Mouse (Mus musculus): ENCODE measurements around the gene Eef2. TPM values are rescaled to one million over a fixed set of nuclear protein-coding genes. Genes with fewer than 3 reads are reported as not detected.

Gene Eef2
- polyA plus RNA-seq, 1 experiment from 2014 or later, result 509 TPM

DNA sequence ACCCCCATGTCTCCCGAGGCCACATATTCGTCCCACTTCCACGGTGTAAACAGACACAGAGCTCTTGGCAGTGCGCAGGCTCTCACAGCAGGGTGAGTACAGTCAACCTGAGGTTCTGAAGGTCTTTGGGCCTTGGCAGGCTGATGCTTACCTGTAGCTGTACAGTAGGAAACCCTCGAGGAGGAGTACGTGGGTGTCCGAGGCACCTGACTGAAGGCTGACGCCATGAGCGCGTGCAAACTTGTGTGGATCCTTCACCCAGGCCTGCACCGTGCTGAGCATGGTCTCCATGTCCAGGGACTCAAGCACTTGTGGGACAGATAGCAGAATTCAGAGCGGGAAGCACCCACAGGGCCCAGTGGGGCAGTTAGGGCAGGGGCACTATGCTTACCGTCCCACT, 23.7 kb downstream of the Eef2 start:
- WGBS, result 77% methylated on average over 13 of the region's 13 CpGs
- no peaks in the 10 kb centered on the region for H3K36me3 ChIP-seq (ENCODE audit: insufficient read depth, low read length)
- H3K9me3 ChIP-seq (ENCODE audit: low read length), result no peaks in the 10 kb centered on the region
- peaks cover 4% of the 10 kb centered on the region; the same call in 1 of the 2 replicates for H3K27me3 ChIP-seq (replicated peaks; ENCODE audit: insufficient read depth, low read length)
- no peak overlapping the region for H3K27ac ChIP-seq (ENCODE audit: low read length)
- ATAC-seq (no peak), DNase-seq (ENCODE audit: low spot score) (no peak)
- no peak overlapping the region for H3K4me3 ChIP-seq (ENCODE audit: low read depth, low read length)
- H3K9ac ChIP-seq (replicated peaks; ENCODE audit: low read depth), result no peak overlapping the region
- TF ChIP-seq EP300 (IDR thresholded peaks at IDR 0.05), result no peak
- TF ChIP-seq CTCF (IDR thresholded peaks at IDR 0.05), result no peak
- H3K4me2 ChIP-seq (replicated peaks; ENCODE audit: low read depth, low read length), result no peak overlapping the region
- H3K4me1 ChIP-seq (ENCODE audit: insufficient read depth, low read depth, low read length), result no peaks in the 10 kb centered on the region

DNA sequence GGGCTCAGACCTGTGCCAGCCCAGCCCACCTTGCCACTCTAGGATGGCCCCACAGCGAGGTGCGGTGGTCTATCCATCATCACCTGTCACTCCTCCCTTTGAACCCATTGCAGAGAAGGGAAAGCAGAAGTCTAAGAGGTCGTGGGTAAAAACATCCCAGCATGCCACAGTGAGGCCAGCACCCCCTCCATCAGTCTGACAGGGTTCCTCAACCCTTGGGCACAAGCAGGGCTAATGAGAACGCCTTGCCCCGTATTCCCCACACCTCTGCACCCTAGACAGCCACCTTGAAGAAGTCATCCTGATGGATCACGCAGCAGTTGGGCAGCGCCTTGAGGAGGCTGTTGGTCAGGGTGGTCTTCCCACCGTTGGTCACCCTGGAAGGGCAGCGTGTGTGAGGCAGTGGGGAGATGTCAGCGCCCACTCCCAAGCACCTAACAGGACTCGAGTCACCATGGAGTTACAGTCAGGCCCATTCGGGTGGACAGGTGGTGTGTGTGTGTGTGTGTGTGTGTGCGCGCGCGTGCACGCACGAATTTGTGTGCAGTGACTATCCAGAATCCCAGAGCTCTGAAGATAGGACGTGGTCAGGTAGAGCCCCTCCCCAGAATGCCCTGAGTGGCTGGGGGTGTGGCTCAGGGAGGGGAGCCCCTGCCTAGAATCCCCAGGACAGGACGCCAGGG, 24.3 kb downstream of the Eef2 start:
- Histone ChIP-seq H3K4me2 (replicated peaks; ENCODE audit: low read depth, low read length) (no peak overlapping the region), H3K4me1 (ENCODE audit: insufficient read depth, low read depth, low read length) (no peaks in the 10 kb centered on the region)

DNA sequence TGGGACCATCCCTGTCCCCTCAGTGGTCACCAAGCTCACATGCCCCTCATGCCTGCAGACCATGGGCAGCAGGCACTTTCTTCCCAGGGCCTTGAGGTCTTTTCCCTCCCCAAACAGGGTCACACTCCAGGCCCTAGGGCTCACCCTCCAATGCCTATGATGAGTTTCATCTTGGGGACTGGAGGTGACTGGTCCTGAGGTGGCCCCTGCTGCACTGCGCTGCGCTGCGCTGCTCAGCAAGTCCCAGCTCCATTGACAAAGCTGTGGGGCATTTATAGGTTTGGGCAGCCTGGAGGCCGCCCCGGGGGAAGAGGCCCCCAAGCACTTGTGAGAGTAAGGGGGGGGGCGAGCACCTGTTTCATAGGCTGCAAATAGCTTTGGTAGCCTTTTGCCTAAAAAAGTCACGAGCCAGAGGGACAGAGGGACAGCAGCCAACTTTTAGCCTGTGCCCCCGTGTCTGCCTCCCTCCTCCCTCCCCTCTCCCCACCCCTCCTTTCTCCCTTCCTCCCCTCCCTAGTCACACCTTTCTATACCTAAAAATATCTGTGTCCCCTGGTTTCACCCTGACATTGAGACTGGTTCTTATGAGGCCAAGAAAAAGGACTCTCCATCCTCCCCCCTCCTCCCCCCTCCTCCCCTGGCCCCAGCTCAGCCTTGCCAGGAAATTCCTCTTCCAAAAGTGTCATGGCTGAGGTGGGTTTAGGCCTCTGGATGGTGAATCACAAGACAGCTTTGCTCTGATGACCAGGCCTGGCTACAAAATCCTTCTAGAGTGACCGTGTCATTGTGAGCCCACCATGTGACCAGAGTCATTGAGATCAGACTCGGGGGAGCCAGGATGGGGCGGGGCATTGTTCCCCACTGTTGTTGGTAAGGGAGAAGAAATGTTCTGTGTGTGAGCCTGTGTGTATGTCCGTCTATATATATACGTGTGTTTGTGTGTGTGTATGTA, 25.7 kb downstream of the Eef2 start, which contains the start of gene Nmrk2:
Gene Nmrk2 (minus strand): TSS at position 245 of the 952 bp plus-strand sequence.
- Histone ChIP-seq H3K4me2 (replicated peaks; ENCODE audit: low read depth, low read length) (no peak within 1 kb of the TSS), H3K4me1 (ENCODE audit: insufficient read depth, low read depth, low read length) (no peaks in the 10 kb centered on the region), H3K36me3 (ENCODE audit: insufficient read depth, low read length) (no peaks in the 10 kb centered on the region), H3K27me3 (replicated peaks; ENCODE audit: insufficient read depth, low read length) (no peaks in the 10 kb centered on the region), H3K4me3 (ENCODE audit: low read depth, low read length) (no peak within 1 kb of the TSS), H3K9ac (replicated peaks; ENCODE audit: low read depth) (no peak within 1 kb of the TSS), H3K9me3 (ENCODE audit: low read length) (no peaks in the 10 kb centered on the region), H3K27ac (ENCODE audit: low read length) (no peak within 1 kb of the TSS)
- peak; percentile 25 for ATAC-seq
- WGBS, result 60% methylated on average over 13 of the region's 13 CpGs
- DNase-seq (ENCODE audit: low spot score), result no peak
- TF ChIP-seq EP300 (IDR thresholded peaks at IDR 0.05) (no peak), CTCF (IDR thresholded peaks at IDR 0.05) (no peak)

More for the DNA sequence above, 24.3 kb downstream of the Eef2 start:
- Histone ChIP-seq H3K4me3 (ENCODE audit: low read depth, low read length) (no peak overlapping the region), H3K27ac (ENCODE audit: low read length) (no peak overlapping the region), H3K27me3 (replicated peaks; ENCODE audit: insufficient read depth, low read length) (no peaks in the 10 kb centered on the region), H3K9me3 (ENCODE audit: low read length) (no peaks in the 10 kb centered on the region), H3K36me3 (ENCODE audit: insufficient read depth, low read length) (no peaks in the 10 kb centered on the region), H3K9ac (replicated peaks; ENCODE audit: low read depth) (no peak overlapping the region)
- no peak for TF ChIP-seq EP300 (IDR thresholded peaks at IDR 0.05)
- TF ChIP-seq CTCF (IDR thresholded peaks at IDR 0.05), result no peak
- ATAC-seq, result no peak
- no peak for DNase-seq (ENCODE audit: low spot score)
- WGBS, result 66% methylated on average over 20 of the region's 20 CpGs

- WGBS, result 58% methylated on average over 8 of the region's 8 CpGs
- Histone ChIP-seq H3K36me3 (ENCODE audit: insufficient read depth, low read length) (no peaks in the 10 kb centered on the region), H3K27me3 (replicated peaks; ENCODE audit: insufficient read depth, low read length) (no peaks in the 10 kb centered on the region), H3K4me1 (ENCODE audit: insufficient read depth, low read depth, low read length) (no peaks in the 10 kb centered on the region), H3K27ac (ENCODE audit: low read length) (no peak overlapping the region), H3K9ac (replicated peaks; ENCODE audit: low read depth) (no peak overlapping the region), H3K4me2 (replicated peaks; ENCODE audit: low read depth, low read length) (no peak overlapping the region), H3K4me3 (ENCODE audit: low read depth, low read length) (no peak overlapping the region), H3K9me3 (ENCODE audit: low read length) (no peaks in the 10 kb centered on the region)
- DNase-seq (ENCODE audit: low spot score) (no peak), ATAC-seq (no peak)
- TF ChIP-seq EP300 (IDR thresholded peaks at IDR 0.05) (no peak), CTCF (IDR thresholded peaks at IDR 0.05) (no peak)
Observed at GRCm38 (mm10) chr10:81202978-81203720, 26.7 kb downstream of the Eef2 start.

GRCm38 (mm10) chr10:81204137-81204536, 27.7 kb downstream of the Eef2 start:
- TF ChIP-seq EP300 (IDR thresholded peaks at IDR 0.05) (no peak), CTCF (IDR thresholded peaks at IDR 0.05) (no peak)
- H3K4me2 ChIP-seq (replicated peaks; ENCODE audit: low read depth, low read length), result no peak overlapping the region
- no peaks in the 10 kb centered on the region for H3K36me3 ChIP-seq (ENCODE audit: insufficient read depth, low read length)
- no peak for DNase-seq (ENCODE audit: low spot score)
- no peak overlapping the region for H3K27ac ChIP-seq (ENCODE audit: low read length)
- H3K27me3 ChIP-seq (replicated peaks; ENCODE audit: insufficient read depth, low read length), result no peaks in the 10 kb centered on the region
- WGBS, result 65% methylated on average over 4 of the region's 4 CpGs
- no peak overlapping the region for H3K9ac ChIP-seq (replicated peaks; ENCODE audit: low read depth)
- ATAC-seq, result no peak
- no peaks in the 10 kb centered on the region for H3K4me1 ChIP-seq (ENCODE audit: insufficient read depth, low read depth, low read length)
- no peak overlapping the region for H3K4me3 ChIP-seq (ENCODE audit: low read depth, low read length)
- no peaks in the 10 kb centered on the region for H3K9me3 ChIP-seq (ENCODE audit: low read length)

GRCm38 (mm10) chr10:81210154-81210553, 33.7 kb downstream of the Eef2 start:
- WGBS, result 93% methylated on average over 5 of the region's 5 CpGs
- ATAC-seq, result no peak

More at GRCm38 (mm10) chr10:81210154-81210553, 33.7 kb downstream of the Eef2 start:
- Histone ChIP-seq H3K4me1 (ENCODE audit: insufficient read depth, low read depth, low read length) (no peaks in the 10 kb centered on the region), H3K4me2 (replicated peaks; ENCODE audit: low read depth, low read length) (no peak overlapping the region), H3K9me3 (ENCODE audit: low read length) (no peaks in the 10 kb centered on the region), H3K27ac (ENCODE audit: low read length) (no peak overlapping the region), H3K9ac (replicated peaks; ENCODE audit: low read depth) (no peak overlapping the region), H3K4me3 (ENCODE audit: low read depth, low read length) (no peak overlapping the region), H3K27me3 (replicated peaks; ENCODE audit: insufficient read depth, low read length) (no peaks in the 10 kb centered on the region), H3K36me3 (ENCODE audit: insufficient read depth, low read length) (no peaks in the 10 kb centered on the region)
- no peak for DNase-seq (ENCODE audit: low spot score)
- TF ChIP-seq CTCF (IDR thresholded peaks at IDR 0.05), result peak; percentile 29
- no peak for TF ChIP-seq EP300 (IDR thresholded peaks at IDR 0.05)
